Mouse (Mus musculus) mesoderm, embryonic 11.5 days (tissue): ENCODE results near the gene Scin.
"Not testable (repeated sequence)": the region's sequence is repeated elsewhere in the genome, so short reads cannot be mapped to it uniquely, and the experiment has no call there.

ENCODE experiments used
- DNase-seq: peaks from one replicate; pipeline ENCODE4 v3.0.0-alpha.2; 2012; ENCODE audit warnings: low read depth, low spot score

Scin gene

DNA sequence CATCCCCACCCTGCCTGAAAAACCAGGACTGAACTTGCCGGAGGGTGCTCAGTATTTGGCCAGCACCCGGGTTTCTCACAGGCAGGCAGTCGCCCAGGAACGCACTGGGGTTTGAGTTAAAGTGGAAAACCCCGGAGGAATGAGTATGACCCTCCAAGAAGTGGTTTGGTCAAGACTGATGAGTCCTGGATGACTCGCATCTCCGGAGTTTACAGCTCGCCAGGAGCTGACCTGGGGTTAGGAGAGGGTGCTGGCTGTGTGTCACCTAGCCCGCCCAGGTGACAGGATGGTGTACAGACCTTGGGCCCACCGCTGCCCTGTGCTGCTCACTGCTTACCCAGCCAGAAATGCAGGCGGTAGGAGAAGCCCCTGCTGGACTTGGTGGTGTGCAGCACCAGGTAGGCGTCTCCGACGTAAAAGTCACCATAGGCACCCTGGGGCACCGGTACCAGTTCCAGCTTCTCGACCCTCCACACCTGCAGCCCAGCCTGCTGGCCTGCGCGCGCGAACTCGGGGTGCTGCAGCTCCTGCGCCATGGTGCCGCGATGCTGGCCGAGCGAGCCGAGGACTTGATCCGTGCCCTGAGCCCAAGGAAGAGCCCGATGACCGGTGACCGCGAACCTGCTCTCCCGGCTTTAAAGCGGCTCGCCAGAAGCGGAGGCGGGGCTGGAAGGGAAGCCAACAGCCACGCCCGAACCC is at the start of gene Scin:
Gene Scin, minus strand, starts transcription at position 656 of the 699 bp plus-strand sequence.
- peak; percentile 22 for DNase-seq

DNA sequence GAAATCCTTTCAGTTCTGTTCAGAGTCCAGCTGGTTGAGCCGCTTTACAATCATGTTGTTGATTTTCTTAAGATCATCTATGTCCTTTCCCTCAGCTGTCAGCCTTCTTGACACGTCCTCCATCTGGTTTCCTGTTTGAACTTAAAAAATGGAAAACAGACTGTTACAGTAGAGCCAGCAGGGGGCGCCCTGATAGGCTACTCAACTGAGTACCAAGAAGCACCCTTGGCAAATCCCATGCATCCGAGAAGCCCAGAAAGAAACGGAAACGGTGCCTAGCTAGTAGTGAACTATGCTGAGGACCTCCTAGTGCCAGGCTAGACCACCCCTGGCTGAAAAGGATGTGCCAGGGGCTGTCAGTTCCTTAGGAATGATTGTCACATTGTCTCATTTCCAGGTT is 43.1 kb upstream of the Scin start:
- DNase-seq = no peak

DNA sequence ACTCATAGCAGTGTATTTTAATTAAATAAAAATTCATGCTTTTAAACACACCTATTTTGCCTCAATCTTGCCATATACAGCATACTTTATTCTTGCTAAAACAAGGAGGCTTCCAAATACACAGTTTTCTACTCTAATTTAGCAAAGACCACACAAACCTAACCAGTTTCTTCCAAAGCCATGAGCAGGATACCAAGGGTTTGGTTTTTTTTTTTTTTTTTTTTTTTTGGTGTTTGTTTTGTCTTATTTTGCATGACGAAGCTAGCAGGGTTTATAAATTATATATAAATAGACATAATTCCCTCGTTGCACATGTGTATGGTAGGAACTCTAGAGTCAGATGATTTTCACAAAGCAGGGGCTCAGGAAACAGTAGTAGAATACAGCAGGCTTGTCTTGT is 42.1 kb upstream of the Scin start:
- no peak for DNase-seq

DNA sequence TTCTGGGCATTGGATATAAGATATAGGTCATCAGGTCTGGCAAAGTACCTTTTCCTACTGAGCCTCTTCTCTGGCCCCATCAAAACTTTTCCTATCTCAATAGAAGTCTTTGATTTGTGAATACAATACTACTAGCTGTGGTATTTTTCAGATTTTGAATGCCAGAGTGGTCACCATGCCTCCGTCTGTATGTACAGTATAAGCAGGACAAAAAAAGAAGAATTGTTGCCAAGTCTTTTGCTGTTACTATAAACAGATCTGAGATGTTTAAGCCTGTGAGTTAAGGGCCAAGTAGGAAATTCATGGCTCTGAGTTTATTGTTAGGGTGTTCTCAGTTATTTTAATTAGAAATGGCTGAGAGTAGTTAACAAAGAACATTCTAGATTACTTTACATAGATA is 41.1 kb upstream of the Scin start:
- DNase-seq = not testable (repeated sequence)

DNA sequence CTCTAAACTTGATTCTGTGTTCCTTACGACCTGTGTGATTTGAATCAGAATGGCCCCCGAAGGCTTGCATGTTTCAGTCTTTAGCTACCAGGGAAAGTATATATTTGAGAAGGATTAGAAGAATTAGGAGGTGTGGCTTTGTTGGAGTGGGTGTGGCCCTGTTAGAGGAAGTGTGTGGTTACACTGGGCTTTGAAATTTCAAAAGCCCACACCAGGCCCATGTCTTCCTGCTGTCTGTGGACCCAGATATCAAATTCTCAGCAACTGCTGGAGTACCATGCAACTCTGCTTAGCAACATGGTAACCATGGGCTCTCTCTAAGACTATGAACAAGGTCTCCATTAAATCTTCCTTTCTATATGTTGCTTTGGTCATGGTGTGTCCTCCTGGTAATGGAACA is 37.6 kb upstream of the Scin start:
- no peak for DNase-seq

DNA sequence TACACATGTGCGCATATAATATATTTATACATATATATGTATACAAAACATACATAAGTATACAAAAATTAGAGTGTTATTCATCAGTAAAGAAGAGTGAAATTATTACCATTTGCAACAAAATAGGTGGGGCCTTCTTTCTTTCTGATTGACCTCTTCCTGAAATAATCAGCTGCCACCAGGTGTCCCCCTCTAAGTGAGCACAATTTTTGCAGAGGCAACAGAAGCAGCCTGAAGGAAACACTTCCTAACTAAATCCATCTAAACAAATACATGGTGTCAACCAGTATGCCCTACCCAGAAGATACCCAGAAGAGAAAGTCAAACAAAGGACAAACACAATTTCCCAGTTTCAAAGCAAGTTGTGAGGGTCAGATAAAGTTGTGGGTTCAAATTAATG is 35.6 kb upstream of the Scin start:
- DNase-seq = no peak

DNA sequence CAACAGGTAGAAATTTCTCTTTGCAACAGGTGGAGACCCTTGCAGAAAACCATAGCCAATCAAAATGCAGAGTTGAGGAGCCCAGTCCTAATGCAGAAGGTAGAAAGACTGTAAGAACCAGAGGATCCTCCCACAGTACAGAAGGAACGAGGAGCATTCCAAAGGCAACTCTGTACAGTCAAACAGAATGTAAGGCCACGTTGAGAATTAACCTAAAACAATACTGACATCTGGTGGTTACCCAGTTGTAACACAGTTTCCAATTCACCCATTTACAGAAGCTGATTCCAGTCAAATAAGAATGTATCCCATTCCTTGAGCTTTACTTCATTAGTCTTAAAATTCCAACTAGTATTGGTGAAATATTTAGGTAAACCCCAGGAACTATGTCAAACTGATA is 30.6 kb upstream of the Scin start:
- DNase-seq = peak; percentile 39

DNA sequence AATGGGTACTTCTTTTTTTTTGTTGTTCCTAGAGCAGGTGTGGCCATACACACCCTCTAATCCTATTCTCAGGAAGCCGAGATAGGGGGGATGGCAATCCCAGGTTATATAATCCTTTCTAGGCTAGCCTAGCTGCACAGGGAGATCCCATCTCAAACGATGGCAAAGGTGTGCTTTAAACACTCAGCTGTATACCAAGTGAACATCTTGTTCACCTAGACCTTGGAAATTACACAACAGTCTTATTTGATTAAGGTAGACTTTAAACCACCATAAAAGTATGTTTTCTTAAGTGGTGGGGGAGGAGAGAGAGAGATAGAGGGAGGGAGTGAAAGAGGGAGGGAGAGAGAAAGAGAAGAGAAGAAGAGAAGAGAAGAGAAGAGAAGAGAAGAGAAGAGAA is 26.7 kb upstream of the Scin start:
- DNase-seq = no peak

DNA sequence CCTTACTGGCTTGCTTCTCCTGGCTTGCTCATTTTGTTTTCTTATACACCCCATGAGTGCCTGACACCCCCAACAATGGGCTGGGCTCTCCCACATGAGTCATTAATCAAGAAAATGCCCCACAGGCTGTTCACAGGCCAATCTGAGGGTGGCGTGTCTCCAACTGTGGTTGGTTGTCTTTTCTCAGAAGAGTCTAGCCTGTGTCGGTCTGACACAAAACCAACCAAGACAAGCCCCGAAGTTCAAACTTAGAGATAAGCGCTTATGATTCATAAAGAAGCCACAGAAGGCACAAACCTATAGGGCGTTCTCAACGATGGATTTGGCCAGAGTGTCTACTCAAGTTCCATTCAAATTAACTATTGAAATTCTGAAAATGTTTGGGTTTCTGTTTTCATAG is 20.2 kb upstream of the Scin start:
- DNase-seq = no peak

DNA sequence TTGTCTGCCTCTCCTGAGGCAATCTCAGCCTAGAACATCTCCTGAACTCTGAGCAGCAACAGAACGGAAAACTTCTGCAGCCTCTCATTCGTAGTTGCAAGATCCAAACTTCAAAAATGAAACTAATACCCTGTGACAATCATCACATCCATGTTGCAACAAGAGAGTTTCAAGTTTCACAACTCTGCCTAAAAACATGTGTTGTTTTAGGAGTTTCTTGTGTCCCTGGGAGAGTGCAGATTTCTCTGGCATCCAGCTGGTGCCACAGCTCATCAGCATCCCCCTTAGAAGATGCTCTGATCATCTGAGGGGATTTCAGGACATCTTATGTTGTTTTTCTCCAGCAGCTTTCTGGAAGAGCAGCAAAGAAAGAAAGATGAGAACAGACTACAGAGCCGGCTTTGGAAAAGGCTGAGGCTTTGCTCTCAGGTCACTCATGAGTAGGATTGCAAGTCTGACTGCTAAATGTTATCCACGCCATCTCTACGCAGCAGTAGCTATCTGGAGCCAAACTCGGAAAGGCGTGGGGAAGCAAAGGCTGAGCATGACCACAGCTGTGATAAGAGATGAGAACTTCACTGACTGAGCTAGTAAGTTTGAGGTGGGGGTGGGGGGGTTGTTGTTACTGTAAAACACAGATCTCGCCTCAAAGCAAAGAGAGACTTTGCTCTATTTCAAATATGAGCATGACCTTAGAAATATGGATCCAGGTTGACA is 18.5 kb upstream of the Scin start:
- no peak for DNase-seq

DNA sequence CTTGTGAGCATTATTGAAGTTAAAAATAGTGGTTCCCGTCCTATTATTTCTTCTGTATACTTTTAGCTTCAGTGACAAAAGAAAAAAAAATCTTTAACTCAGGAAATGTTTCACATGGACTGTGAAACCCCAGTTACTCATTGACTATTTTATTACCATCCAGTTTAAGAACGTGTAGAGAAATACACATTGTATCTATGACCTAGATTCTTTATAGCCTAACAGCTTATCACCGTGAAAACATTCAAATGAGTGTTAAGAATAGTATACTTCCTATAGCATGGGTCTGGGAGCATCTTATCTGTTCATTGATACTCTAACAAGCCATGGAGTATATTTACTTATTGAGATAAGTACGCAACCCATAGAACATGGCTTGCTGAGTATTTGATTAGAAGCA is 13.3 kb upstream of the Scin start:
- DNase-seq = no peak

DNA sequence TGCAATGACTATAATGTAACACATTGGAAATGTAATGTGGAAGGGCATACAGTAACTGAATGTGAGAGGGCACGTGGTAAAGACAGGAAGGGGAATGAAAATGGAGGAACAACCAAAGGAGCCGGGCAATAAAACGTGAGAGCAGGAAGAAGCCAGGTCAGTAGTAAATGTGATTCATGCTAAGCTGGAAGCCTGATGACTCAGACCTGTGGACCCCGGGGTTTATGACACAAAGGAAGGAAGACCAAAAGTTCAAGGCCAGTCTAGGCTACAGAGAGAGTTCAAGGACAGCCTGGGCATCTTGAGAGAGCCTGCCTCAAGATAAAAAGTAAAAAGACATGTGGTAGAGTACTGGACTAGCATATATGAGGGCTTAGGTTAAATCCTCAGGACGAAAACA is 12.5 kb upstream of the Scin start:
- DNase-seq = no peak

DNA sequence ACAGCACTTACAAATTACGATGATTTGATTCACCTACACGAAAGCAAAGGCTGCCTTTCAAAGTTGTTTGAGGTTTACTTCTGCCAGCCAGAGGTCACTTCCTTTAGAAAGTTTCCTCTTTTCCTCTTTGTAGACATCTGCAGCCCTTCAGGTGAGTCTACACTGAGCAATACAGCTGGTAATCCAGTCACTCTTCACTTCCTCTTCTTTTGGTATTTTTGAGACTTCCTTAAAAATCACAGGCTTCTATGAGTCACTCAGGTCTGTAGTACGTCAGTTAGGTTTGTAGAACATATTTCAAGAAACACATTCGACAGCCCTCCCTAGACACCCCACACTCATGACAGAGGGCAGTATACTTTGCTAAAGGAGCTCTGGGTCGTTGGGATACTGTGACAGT is 6.7 kb upstream of the Scin start:
- DNase-seq = no peak

DNA sequence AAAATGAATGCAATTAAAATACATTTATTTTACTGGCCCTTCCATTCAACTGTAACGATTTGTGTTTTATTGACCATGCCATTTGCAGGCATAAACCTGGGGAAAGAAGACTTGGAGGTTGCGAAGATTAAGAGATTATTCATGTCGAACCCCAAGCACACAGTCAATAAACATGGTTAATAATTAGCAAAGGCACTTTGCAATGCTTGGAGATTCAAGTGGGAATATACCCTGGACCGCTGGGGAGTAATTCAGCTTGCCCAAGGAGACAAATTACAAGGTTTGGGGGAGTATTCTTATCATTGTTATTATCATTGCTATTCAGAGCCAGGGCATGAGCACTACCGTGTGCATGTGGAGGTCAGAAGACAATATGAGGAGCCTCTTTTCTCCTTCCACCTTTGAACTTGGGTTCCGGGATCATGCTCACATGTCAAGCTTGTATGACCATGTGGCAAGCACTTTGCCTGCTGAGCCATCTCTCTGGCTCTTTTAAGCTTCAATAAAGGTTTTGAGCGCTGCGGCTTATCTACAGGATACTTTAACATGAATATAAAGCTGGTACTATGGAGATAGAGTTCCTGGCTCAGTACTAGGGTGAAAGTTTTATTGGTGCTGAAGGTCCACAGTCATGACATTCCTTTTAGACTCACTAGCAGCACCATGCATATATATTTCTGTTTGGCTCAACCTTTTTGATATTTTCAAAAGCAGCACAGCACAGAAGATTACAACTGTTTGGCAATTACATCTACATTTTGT is 5.6 kb upstream of the Scin start:
- no peak for DNase-seq

DNA sequence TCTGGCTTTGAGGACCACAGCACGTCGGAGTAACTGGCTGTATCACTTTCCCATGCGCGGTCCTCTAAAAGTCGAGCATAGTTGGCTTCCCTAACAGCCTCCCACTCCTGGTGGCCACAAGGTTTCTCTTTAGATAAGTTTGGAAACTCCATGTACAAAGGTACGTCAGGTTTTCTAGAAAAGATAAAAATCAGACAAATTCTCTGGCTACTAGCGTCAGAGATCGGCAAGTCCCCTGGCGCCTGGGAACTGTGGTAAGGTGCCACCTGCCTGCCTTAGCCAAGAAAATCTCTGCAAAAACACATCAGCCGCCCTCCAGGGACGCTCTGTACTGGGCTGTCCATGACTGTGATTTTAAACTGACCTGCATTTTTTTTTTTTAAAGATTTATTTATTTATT is 501 bp upstream of the Scin start:
- no peak for DNase-seq

DNA sequence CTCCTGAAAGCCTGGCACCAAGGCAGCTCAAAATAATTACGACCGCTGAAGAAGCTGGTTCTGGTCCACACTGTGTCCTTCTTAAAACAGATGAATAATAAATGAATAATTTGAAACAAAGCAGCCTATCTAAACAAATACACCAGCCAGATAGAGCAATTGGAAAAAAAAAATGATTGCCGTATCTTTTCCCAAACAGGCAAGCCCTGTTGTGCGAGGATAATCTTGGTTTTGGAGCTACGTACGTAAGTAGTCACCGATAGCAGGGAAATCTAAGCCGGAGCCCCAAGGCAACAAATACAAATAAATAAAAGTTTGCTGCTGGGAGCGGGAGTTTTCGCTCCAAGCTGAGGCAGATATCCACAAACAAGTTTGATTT is 845 bp downstream of the Scin start:
- DNase-seq = peak; percentile 8

DNA sequence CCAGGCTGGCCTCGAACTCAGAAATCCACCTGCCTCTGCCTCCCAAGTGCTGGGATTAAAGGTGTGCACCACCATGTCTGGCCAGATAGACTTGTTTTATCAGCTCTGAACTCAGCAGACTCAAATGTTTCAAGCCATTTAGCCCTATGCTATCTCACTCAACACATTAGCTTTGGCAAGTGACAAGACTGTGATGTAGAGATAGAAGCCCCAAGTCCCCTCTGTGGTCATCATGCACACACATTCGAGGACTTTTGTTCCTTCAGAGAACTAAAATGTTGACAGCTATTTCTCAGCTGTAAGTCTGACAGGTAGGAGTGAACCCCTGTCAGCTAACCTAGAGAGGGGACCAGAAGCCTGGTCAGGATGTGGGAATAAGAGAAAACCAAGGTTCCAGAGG is 15.2 kb downstream of the Scin start:
- no peak for DNase-seq

DNA sequence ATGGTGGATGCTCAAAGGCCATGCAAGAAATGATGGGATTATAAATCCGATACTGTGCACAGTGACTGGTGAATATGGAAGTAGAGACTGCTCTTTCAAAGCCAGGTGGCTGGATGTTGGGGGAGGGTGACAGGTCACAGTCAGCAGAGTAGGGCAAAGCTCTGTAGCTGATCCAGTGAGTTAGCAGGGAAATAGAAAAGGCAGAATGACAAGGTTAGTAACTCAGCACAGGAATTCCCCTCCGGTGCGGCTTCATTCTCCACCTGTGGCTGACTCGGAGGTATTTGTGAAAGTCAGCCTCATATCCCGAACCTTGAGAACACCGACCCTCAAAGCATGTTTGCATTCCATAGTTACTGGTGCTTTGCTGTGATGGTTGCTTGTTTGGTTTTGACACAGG is 17.0 kb downstream of the Scin start:
- DNase-seq = no peak

DNA sequence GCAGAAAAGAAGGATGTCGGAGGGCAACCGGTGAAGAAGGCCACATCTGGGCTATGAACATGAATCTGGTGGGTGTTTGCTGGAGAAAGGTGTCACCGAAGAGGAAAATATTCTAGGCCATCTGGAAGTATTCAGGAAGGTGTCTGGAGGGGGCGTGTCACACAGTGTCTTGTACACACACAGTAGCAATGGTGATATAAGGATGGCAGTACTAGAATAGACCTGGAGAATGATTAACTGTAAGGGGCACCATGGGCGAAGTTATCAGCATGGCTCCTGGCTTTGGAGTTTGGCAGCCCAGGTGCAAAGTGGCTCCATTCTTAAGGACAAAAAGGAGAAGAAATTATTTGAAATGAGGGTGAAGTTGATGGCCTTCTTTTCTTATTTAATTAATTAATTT is 17.8 kb downstream of the Scin start:
- no peak for DNase-seq

DNA sequence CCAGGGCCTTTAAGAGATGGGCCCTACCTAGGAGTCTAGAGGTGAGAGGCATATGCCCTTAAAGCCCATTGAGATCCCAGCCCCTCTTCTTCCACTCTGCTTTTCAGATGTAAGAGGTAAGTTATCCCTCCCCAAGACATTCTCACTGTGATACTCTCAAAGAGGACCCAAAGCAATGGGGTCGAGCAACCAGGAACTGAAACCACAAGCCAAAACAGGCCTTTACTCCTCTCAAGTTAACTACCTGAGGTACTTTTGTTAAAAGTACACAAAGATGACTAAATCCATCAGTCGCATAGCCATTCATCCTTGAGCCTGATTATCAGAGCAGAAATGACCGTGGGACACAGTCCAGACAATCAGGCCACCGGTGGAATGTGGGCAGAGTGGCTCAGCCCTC is 19.1 kb downstream of the Scin start:
- DNase-seq = no peak

DNA sequence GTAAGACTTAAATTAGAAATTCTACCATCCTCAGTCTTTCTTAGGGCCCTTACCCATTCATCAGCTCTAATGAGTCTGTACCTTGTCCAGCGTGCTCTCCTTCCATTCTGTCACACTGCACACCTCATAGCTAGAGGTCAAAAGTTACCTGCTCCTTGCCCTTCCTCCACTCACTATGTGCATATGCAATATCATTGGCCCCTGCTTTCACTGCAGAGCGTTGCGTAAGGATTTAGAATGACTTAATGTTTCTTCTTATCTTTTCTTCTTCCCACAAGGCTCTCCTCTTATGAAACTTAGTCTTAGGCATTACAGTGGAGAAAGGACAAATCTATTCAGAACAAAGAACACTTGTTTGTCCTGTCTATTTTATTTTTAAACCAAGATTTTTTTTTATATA is 20.0 kb downstream of the Scin start:
- no peak for DNase-seq

DNA sequence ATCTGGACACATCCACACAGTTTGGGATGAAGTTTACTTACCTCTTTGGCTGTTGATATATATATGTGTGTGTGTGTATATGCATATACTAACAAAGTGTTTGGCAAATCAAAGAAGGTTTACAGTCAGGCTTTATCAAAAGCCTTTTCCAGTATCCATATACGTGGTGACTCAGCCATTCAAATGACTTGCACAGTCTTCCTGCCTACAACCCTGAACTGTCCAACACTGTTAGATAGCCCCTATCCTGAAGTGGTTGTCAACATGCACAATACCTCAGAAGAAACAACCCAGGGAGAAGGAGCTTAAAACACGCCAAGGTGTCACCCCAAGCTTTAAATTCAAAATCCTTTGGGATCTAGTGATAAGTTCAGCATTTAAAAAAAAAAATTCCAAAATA is 20.4 kb downstream of the Scin start:
- DNase-seq = no peak

DNA sequence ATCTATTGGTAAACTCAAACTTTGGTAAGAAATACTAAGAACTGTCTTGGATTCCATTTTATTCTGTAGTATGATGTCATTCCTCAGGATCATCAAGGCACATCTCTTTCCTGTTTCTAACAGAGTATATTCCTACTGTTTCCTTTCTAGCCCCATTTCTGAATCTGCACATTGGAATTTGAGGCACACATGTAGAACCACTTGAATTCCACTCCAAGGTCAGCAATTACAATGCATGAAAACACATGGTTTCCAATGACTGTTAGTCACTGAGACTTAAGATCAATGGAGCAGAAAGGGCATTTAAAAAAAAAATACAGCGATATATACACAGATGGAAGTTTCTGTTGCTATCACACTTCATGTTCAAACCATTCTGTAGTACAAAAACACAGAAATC is 24.8 kb downstream of the Scin start:
- DNase-seq = no peak
